Mouse (Mus musculus): ENCODE measurements around the gene Maco1. TPM values are rescaled to one million over a fixed set of nuclear protein-coding genes. Genes with fewer than 3 reads are reported as not detected.

The Maco1 gene
- polyA plus RNA-seq, 1 experiment: 50.0 TPM

DNA sequence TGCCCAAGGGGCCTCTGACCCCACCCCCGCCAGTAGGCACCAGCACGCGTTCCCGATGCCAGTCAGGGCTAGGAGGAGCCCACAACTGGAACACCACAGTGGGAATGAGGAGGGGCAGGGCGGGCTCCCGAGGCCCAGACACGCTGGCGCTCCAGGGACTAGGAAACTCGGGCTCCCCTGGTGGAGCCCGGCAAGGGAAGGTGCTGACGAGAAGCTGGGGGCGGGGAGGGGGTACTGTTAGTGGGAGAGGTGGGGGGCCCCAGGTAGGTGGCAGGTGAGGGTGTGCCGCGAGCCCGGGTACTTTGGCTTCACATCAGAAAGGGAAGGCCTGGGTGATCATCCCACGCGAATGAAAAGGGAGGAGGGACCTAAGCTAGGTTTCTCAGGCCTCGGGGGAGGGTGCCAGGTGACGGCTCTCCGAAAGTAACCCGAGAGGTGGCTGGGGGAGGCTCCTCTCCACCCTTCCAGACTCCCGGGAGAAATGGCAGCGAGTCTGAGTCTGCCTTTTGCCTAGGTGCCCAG lies 86.2 kb downstream of the Maco1 start:
- no peak for TF ChIP-seq EP300 (IDR thresholded peaks at IDR 0.05; ENCODE audit: insufficient read depth, low read depth, low read length)
- TF ChIP-seq CTCF (IDR thresholded peaks at IDR 0.05; ENCODE audit: low read depth, low read length): no peak
- TF ChIP-seq POLR2A (IDR thresholded peaks at IDR 0.05; ENCODE audit: insufficient read depth, low read length): no peak
- H3K9ac ChIP-seq (ENCODE audit: low read depth, poor library complexity, severe bottlenecking): peak overlapping the region; percentile 84
- H3K9me3 ChIP-seq (replicated peaks; ENCODE audit: control insufficient read depth, insufficient read depth, low read length, poor library complexity, severe bottlenecking): no peaks in the 10 kb centered on the region
- no peaks in the 10 kb centered on the region for H3K27me3 ChIP-seq (ENCODE audit: control insufficient read depth, insufficient read depth, low read length, poor library complexity, severe bottlenecking)
- H3K36me3 ChIP-seq (ENCODE audit: control insufficient read depth, insufficient read depth, low read length, poor library complexity, severe bottlenecking): no peaks in the 10 kb centered on the region
- H3K27ac ChIP-seq (ENCODE audit: insufficient read depth, low read length): no peak overlapping the region
- no peaks in the 10 kb centered on the region for H3K4me1 ChIP-seq (ENCODE audit: control insufficient read depth, insufficient read depth, low read length)
- peak overlapping the region; percentile 74 for H3K4me3 ChIP-seq (ENCODE audit: low read depth, low read length)

DNA sequence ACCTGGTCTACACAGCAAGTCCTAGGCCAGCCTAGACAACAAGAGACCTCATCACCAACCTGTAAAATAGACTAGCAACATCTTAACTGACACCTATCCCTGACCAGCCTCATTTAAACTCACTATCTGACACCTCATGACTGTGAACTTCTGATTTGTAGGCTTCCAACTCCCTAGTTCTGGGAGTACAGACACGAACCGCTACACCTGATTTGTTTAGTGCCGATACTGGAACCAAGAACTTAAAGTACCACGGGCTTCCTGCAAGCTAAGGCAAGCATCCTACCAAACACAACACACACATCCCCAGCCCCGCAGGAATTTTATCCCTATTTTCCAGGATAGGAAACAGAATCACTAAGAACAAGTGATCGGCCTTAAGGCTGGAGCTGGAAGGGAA lies 86.9 kb downstream of the Maco1 start:
- H3K36me3 ChIP-seq (ENCODE audit: control insufficient read depth, insufficient read depth, low read length, poor library complexity, severe bottlenecking): no peaks in the 10 kb centered on the region
- no peak overlapping the region for H3K27ac ChIP-seq (ENCODE audit: insufficient read depth, low read length)
- no peaks in the 10 kb centered on the region for H3K4me1 ChIP-seq (ENCODE audit: control insufficient read depth, insufficient read depth, low read length)
- TF ChIP-seq EP300 (IDR thresholded peaks at IDR 0.05; ENCODE audit: insufficient read depth, low read depth, low read length): no peak
- no peak for TF ChIP-seq POLR2A (IDR thresholded peaks at IDR 0.05; ENCODE audit: insufficient read depth, low read length)
- no peak for TF ChIP-seq CTCF (IDR thresholded peaks at IDR 0.05; ENCODE audit: low read depth, low read length)
- H3K9me3 ChIP-seq (replicated peaks; ENCODE audit: control insufficient read depth, insufficient read depth, low read length, poor library complexity, severe bottlenecking): no peaks in the 10 kb centered on the region
- no peak overlapping the region for H3K4me3 ChIP-seq (ENCODE audit: low read depth, low read length)
- H3K9ac ChIP-seq (ENCODE audit: low read depth, poor library complexity, severe bottlenecking): 0 out of 2 replicates have a peak overlapping the region, but pooled peaks have one; percentile 84
- no peaks in the 10 kb centered on the region for H3K27me3 ChIP-seq (ENCODE audit: control insufficient read depth, insufficient read depth, low read length, poor library complexity, severe bottlenecking)

DNA sequence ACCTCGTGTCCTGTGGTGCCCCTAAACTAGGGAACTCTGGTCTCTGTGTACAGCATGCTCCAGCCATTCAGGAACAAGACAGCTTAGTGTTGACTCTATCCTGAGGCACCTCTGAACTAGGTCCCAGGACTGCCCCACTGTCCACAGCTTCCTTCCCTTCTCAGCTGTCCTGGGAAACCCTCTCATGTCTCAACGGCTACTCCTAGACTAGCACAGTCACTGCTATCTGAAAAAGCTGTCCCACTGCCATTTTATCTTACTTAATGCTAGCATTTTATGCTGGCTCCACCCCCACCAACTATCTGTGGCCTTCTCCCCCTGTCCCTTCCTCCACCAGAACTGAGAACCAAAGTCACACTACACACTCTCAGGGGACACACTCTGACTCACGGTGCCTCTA lies 88.8 kb downstream of the Maco1 start:
- Histone ChIP-seq H3K27me3 (ENCODE audit: control insufficient read depth, insufficient read depth, low read length, poor library complexity, severe bottlenecking) (no peaks in the 10 kb centered on the region), H3K27ac (ENCODE audit: insufficient read depth, low read length) (no peak overlapping the region), H3K9ac (ENCODE audit: low read depth, poor library complexity, severe bottlenecking) (no peak overlapping the region), H3K36me3 (ENCODE audit: control insufficient read depth, insufficient read depth, low read length, poor library complexity, severe bottlenecking) (no peaks in the 10 kb centered on the region), H3K4me3 (ENCODE audit: low read depth, low read length) (no peak overlapping the region), H3K4me1 (ENCODE audit: control insufficient read depth, insufficient read depth, low read length) (peaks cover 5% of the 10 kb centered on the region), H3K9me3 (replicated peaks; ENCODE audit: control insufficient read depth, insufficient read depth, low read length, poor library complexity, severe bottlenecking) (no peaks in the 10 kb centered on the region)
- no peak for TF ChIP-seq CTCF (IDR thresholded peaks at IDR 0.05; ENCODE audit: low read depth, low read length)
- TF ChIP-seq POLR2A (IDR thresholded peaks at IDR 0.05; ENCODE audit: insufficient read depth, low read length): no peak
- TF ChIP-seq EP300 (IDR thresholded peaks at IDR 0.05; ENCODE audit: insufficient read depth, low read depth, low read length): no peak

DNA sequence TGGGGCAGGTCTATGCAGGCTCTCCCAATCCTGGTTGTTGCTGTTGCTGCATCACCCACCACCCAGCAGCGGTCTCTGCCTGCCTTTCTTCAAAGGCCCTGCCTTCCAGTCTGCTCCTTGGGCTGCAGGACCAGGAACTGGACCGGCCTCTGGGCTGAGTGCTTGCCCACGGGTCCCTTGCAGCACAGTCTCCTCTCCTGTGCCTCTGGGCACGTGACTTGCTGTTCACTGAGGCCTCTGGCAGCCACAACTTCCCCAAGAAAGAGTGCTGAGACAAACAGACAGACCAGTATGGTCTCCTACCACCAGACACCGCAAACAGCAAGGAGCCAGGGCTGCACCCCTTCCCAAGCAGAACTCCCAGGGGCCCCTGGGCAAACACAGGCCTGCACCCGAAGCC lies 90.8 kb downstream of the Maco1 start:
- H3K27me3 ChIP-seq (ENCODE audit: control insufficient read depth, insufficient read depth, low read length, poor library complexity, severe bottlenecking): no peaks in the 10 kb centered on the region
- no peaks in the 10 kb centered on the region for H3K36me3 ChIP-seq (ENCODE audit: control insufficient read depth, insufficient read depth, low read length, poor library complexity, severe bottlenecking)
- H3K4me1 ChIP-seq (ENCODE audit: control insufficient read depth, insufficient read depth, low read length): peaks cover 8% of the 10 kb centered on the region
- TF ChIP-seq EP300 (IDR thresholded peaks at IDR 0.05; ENCODE audit: insufficient read depth, low read depth, low read length): no peak
- TF ChIP-seq CTCF (IDR thresholded peaks at IDR 0.05; ENCODE audit: low read depth, low read length): no peak
- no peak for TF ChIP-seq POLR2A (IDR thresholded peaks at IDR 0.05; ENCODE audit: insufficient read depth, low read length)
- H3K9ac ChIP-seq (ENCODE audit: low read depth, poor library complexity, severe bottlenecking): no peak overlapping the region
- no peaks in the 10 kb centered on the region for H3K9me3 ChIP-seq (replicated peaks; ENCODE audit: control insufficient read depth, insufficient read depth, low read length, poor library complexity, severe bottlenecking)
- no peak overlapping the region for H3K27ac ChIP-seq (ENCODE audit: insufficient read depth, low read length)
- H3K4me3 ChIP-seq (ENCODE audit: low read depth, low read length): no peak overlapping the region

DNA sequence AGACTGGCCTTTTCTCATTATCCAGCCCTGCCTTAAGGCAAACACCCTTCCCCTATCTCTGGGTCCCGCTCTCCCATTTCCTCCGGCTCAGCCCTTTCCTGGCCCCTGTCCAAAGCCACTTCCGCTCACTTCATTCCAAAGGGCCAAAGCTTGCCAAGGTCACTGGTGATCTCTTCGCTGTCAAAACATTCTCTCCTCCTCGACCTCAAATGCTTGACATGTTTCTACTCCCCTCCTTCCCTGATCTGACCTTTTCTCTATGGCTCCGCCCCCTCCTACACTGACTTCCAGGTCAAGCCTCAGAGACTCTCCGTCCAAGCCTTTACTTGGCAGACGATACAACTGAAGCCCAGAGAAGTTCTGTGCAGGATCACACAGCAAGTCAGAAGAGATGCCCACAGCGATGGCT lies 92.3 kb downstream of the Maco1 start:
- Histone ChIP-seq H3K27ac (ENCODE audit: insufficient read depth, low read length) (no peak overlapping the region), H3K4me1 (ENCODE audit: control insufficient read depth, insufficient read depth, low read length) (peaks cover 8% of the 10 kb centered on the region), H3K4me3 (ENCODE audit: low read depth, low read length) (peak overlapping the region; percentile 26; the same call in 1 of the 2 replicates), H3K9ac (ENCODE audit: low read depth, poor library complexity, severe bottlenecking) (no peak overlapping the region), H3K36me3 (ENCODE audit: control insufficient read depth, insufficient read depth, low read length, poor library complexity, severe bottlenecking) (no peaks in the 10 kb centered on the region), H3K9me3 (replicated peaks; ENCODE audit: control insufficient read depth, insufficient read depth, low read length, poor library complexity, severe bottlenecking) (no peaks in the 10 kb centered on the region), H3K27me3 (ENCODE audit: control insufficient read depth, insufficient read depth, low read length, poor library complexity, severe bottlenecking) (no peaks in the 10 kb centered on the region)
- TF ChIP-seq CTCF (IDR thresholded peaks at IDR 0.05; ENCODE audit: low read depth, low read length): no peak
- no peak for TF ChIP-seq POLR2A (IDR thresholded peaks at IDR 0.05; ENCODE audit: insufficient read depth, low read length)

DNA sequence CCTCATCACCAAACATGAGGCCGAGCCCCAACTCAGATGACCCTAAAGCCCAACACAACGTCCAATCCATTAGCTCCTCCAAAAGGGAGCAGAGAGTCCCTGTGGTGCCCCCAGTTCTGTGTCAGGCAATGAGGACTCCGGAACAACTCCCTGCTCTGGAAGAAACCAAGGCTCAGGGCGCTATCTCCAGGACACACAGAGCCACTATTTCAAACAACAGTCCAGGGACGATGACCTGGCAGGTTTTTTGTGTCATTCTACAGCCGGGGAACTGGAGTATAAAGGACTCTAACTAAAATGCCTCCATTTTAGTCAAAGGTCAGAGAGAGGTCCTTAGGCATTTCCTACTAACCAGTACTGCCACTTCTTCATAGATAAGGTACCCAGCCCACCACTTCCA lies 92.9 kb downstream of the Maco1 start:
- TF ChIP-seq EP300 (IDR thresholded peaks at IDR 0.05; ENCODE audit: insufficient read depth, low read depth, low read length): no peak
- Histone ChIP-seq H3K36me3 (ENCODE audit: control insufficient read depth, insufficient read depth, low read length, poor library complexity, severe bottlenecking) (no peaks in the 10 kb centered on the region), H3K4me3 (ENCODE audit: low read depth, low read length) (no peak overlapping the region), H3K27me3 (ENCODE audit: control insufficient read depth, insufficient read depth, low read length, poor library complexity, severe bottlenecking) (no peaks in the 10 kb centered on the region), H3K9ac (ENCODE audit: low read depth, poor library complexity, severe bottlenecking) (no peak overlapping the region), H3K4me1 (ENCODE audit: control insufficient read depth, insufficient read depth, low read length) (peaks cover 10% of the 10 kb centered on the region), H3K27ac (ENCODE audit: insufficient read depth, low read length) (no peak overlapping the region), H3K9me3 (replicated peaks; ENCODE audit: control insufficient read depth, insufficient read depth, low read length, poor library complexity, severe bottlenecking) (no peaks in the 10 kb centered on the region)

All from ES-Bruce4 (cell line).